Mouse (Mus musculus): ENCODE results near the gene Fam136a. TPM values are rescaled to one million over a fixed set of nuclear protein-coding genes. Genes with fewer than 3 reads are reported as not detected.
"Not testable (repeated sequence)": the region's sequence is repeated elsewhere in the genome, so short reads cannot be mapped to it uniquely, and the experiment has no call there.

Gene Fam136a
- polyA plus RNA-seq, 1 experiment from 2014 or later, result 99.4 TPM

GRCm38 (mm10) chr6:86329943-86330342 is 35.5 kb upstream of the Fam136a start:
- no peak for ATAC-seq (replicated peaks; ENCODE audit: extremely low read depth, insufficient read depth, low FRiP score)
- 92% methylated on average over 6 of the region's 6 CpGs for WGBS

GRCm38 (mm10) chr6:86335121-86335849 is 30.2 kb upstream of the Fam136a start:
- no peak overlapping the region for H3K9ac ChIP-seq (ENCODE audit: low read length)
- no peaks in the 10 kb centered on the region for H3K9me3 ChIP-seq (replicated peaks; ENCODE audit: control insufficient read depth, low read length)
- no peaks in the 10 kb centered on the region for H3K4me1 ChIP-seq (ENCODE audit: control insufficient read depth, insufficient read depth, low read length)
- H3K36me3 ChIP-seq (ENCODE audit: control insufficient read depth, insufficient read depth), result no peaks in the 10 kb centered on the region
- no peaks in the 10 kb centered on the region for H3K27me3 ChIP-seq (ENCODE audit: control insufficient read depth, insufficient read depth, low read length)
- 64% methylated on average over 11 of the region's 11 CpGs for WGBS
- no peak for ATAC-seq (replicated peaks; ENCODE audit: extremely low read depth, insufficient read depth, low FRiP score)
- H3K27ac ChIP-seq (ENCODE audit: low read length), result no peak overlapping the region
- H3K4me2 ChIP-seq (ENCODE audit: low read depth, low read length), result no peak overlapping the region
- H3K4me3 ChIP-seq (ENCODE audit: low read length), result no peak overlapping the region

More at GRCm38 (mm10) chr6:86329943-86330342, 35.5 kb upstream of the Fam136a start:
- no peaks in the 10 kb centered on the region for H3K27me3 ChIP-seq (ENCODE audit: control insufficient read depth, insufficient read depth, low read length)
- H3K4me1 ChIP-seq (ENCODE audit: control insufficient read depth, insufficient read depth, low read length), result no peaks in the 10 kb centered on the region
- no peak overlapping the region for H3K4me3 ChIP-seq (ENCODE audit: low read length)
- no peak overlapping the region for H3K4me2 ChIP-seq (ENCODE audit: low read depth, low read length)
- no peak overlapping the region for H3K9ac ChIP-seq (ENCODE audit: low read length)
- 0 out of 2 replicates have a peak, but pooled peaks cover 3% of the 10 kb centered on the region for H3K9me3 ChIP-seq (replicated peaks; ENCODE audit: control insufficient read depth, low read length)
- H3K27ac ChIP-seq (ENCODE audit: low read length), result no peak overlapping the region
- H3K36me3 ChIP-seq (ENCODE audit: control insufficient read depth, insufficient read depth), result no peaks in the 10 kb centered on the region

GRCm38 (mm10) chr6:86335860-86336259 is 29.6 kb upstream of the Fam136a start:
- no peaks in the 10 kb centered on the region for H3K36me3 ChIP-seq (ENCODE audit: control insufficient read depth, insufficient read depth)
- no peaks in the 10 kb centered on the region for H3K4me1 ChIP-seq (ENCODE audit: control insufficient read depth, insufficient read depth, low read length)
- WGBS, result 78% methylated on average over 5 of the region's 5 CpGs
- H3K4me3 ChIP-seq (ENCODE audit: low read length), result no peak overlapping the region
- no peak overlapping the region for H3K9ac ChIP-seq (ENCODE audit: low read length)
- no peak overlapping the region for H3K4me2 ChIP-seq (ENCODE audit: low read depth, low read length)
- no peak for ATAC-seq (replicated peaks; ENCODE audit: extremely low read depth, insufficient read depth, low FRiP score)
- no peaks in the 10 kb centered on the region for H3K27me3 ChIP-seq (ENCODE audit: control insufficient read depth, insufficient read depth, low read length)
- H3K27ac ChIP-seq (ENCODE audit: low read length), result no peak overlapping the region
- no peaks in the 10 kb centered on the region for H3K9me3 ChIP-seq (replicated peaks; ENCODE audit: control insufficient read depth, low read length)

DNA sequence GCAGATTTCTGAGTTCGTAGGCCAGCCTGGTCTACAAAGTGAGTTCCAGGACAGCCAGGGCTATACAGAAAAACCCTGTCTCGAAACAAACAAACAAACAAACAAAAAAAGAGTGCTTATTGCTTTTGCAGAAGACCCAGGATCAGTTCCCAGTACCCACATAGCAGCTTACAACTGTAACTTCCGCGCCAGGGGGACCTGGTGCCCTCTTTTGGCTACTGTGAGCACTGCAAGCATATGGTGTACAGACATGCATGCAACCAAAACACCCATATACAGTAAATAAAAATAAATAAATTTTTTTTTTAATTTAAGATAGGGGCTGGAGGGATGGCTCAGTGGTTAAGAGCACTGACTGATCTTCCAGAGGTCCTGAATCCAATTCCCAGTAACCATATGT is 29.1 kb upstream of the Fam136a start:
- not testable (repeated sequence) for H3K4me2 ChIP-seq (ENCODE audit: low read depth, low read length); H3K9me3 ChIP-seq (replicated peaks; ENCODE audit: control insufficient read depth, low read length); H3K4me1 ChIP-seq (ENCODE audit: control insufficient read depth, insufficient read depth, low read length); ATAC-seq (replicated peaks; ENCODE audit: extremely low read depth, insufficient read depth, low FRiP score); H3K27me3 ChIP-seq (ENCODE audit: control insufficient read depth, insufficient read depth, low read length); H3K9ac ChIP-seq (ENCODE audit: low read length); H3K4me3 ChIP-seq (ENCODE audit: low read length); H3K27ac ChIP-seq (ENCODE audit: low read length); H3K36me3 ChIP-seq (ENCODE audit: control insufficient read depth, insufficient read depth)
- 82% methylated on average over 4 of the region's 4 CpGs for WGBS

GRCm38 (mm10) chr6:86343656-86344055 is 21.8 kb upstream of the Fam136a start:
- Histone ChIP-seq H3K36me3 (ENCODE audit: control insufficient read depth, insufficient read depth) (no peaks in the 10 kb centered on the region), H3K9ac (ENCODE audit: low read length) (no peak overlapping the region), H3K4me3 (ENCODE audit: low read length) (no peak overlapping the region), H3K27ac (ENCODE audit: low read length) (no peak overlapping the region), H3K4me1 (ENCODE audit: control insufficient read depth, insufficient read depth, low read length) (0 out of 2 replicates have a peak, but pooled peaks cover 7% of the 10 kb centered on the region), H3K9me3 (replicated peaks; ENCODE audit: control insufficient read depth, low read length) (no peaks in the 10 kb centered on the region), H3K4me2 (ENCODE audit: low read depth, low read length) (peak overlapping the region; percentile 34), H3K27me3 (ENCODE audit: control insufficient read depth, insufficient read depth, low read length) (no peaks in the 10 kb centered on the region)
- 13% methylated on average over 7 of the region's 7 CpGs for WGBS
- ATAC-seq (replicated peaks; ENCODE audit: extremely low read depth, insufficient read depth, low FRiP score), result no peak

- Histone ChIP-seq H3K27me3 (ENCODE audit: control insufficient read depth, insufficient read depth, low read length) (no peaks in the 10 kb centered on the region), H3K4me1 (ENCODE audit: control insufficient read depth, insufficient read depth, low read length) (0 out of 2 replicates have a peak, but pooled peaks cover 7% of the 10 kb centered on the region), H3K9me3 (replicated peaks; ENCODE audit: control insufficient read depth, low read length) (no peaks in the 10 kb centered on the region), H3K27ac (ENCODE audit: low read length) (no peak overlapping the region), H3K4me3 (ENCODE audit: low read length) (no peak overlapping the region), H3K4me2 (ENCODE audit: low read depth, low read length) (no peak overlapping the region), H3K36me3 (ENCODE audit: control insufficient read depth, insufficient read depth) (no peaks in the 10 kb centered on the region), H3K9ac (ENCODE audit: low read length) (no peak overlapping the region)
- 24% methylated on average over 2 of the region's 2 CpGs for WGBS
- no peak for ATAC-seq (replicated peaks; ENCODE audit: extremely low read depth, insufficient read depth, low FRiP score)
These were observed 19.4 kb upstream of the Fam136a start for GRCm38 (mm10) chr6:86346063-86346462.

- ATAC-seq (replicated peaks; ENCODE audit: extremely low read depth, insufficient read depth, low FRiP score), result no peak
These were observed 16.2 kb upstream of the Fam136a start for GRCm38 (mm10) chr6:86349257-86349656.

GRCm38 (mm10) chr6:86354948-86355347 is 10.5 kb upstream of the Fam136a start:
- no peaks in the 10 kb centered on the region for H3K9me3 ChIP-seq (replicated peaks; ENCODE audit: control insufficient read depth, low read length)
- 70% methylated on average over 3 of the region's 3 CpGs for WGBS
- H3K27ac ChIP-seq (ENCODE audit: low read length), result no peak overlapping the region
- H3K4me1 ChIP-seq (ENCODE audit: control insufficient read depth, insufficient read depth, low read length), result no peaks in the 10 kb centered on the region
- no peaks in the 10 kb centered on the region for H3K27me3 ChIP-seq (ENCODE audit: control insufficient read depth, insufficient read depth, low read length)
- H3K36me3 ChIP-seq (ENCODE audit: control insufficient read depth, insufficient read depth), result no peaks in the 10 kb centered on the region
- no peak overlapping the region for H3K4me2 ChIP-seq (ENCODE audit: low read depth, low read length)
- no peak for ATAC-seq (replicated peaks; ENCODE audit: extremely low read depth, insufficient read depth, low FRiP score)
- H3K4me3 ChIP-seq (ENCODE audit: low read length), result no peak overlapping the region
- H3K9ac ChIP-seq (ENCODE audit: low read length), result no peak overlapping the region

More at GRCm38 (mm10) chr6:86349257-86349656, 16.2 kb upstream of the Fam136a start:
- Histone ChIP-seq H3K36me3 (ENCODE audit: control insufficient read depth, insufficient read depth) (no peaks in the 10 kb centered on the region), H3K27ac (ENCODE audit: low read length) (no peak overlapping the region), H3K4me1 (ENCODE audit: control insufficient read depth, insufficient read depth, low read length) (0 out of 2 replicates have a peak, but pooled peaks cover 5% of the 10 kb centered on the region), H3K9ac (ENCODE audit: low read length) (no peak overlapping the region), H3K4me2 (ENCODE audit: low read depth, low read length) (no peak overlapping the region), H3K27me3 (ENCODE audit: control insufficient read depth, insufficient read depth, low read length) (no peaks in the 10 kb centered on the region), H3K9me3 (replicated peaks; ENCODE audit: control insufficient read depth, low read length) (no peaks in the 10 kb centered on the region), H3K4me3 (ENCODE audit: low read length) (no peak overlapping the region)
- 49% methylated on average over 7 of the region's 7 CpGs for WGBS

DNA sequence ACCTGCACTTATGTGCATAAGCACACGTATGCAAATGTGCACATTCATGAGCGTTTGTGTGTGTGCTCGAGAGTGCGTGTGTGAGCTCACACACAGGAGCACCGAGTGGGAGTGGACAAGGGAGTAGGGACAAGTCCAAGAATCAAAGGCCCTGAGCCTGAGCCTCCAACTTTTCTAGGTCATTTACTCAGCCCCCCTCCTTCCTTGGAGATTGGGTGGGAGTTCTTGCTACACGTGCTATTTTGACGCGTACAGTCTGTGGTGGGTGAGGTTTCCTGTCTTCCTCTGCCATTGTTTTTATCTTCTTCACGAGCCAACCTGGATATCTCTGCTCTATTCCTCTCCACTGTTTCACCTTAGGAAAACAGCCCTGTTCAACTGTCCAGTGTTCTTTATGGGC is 8.5 kb upstream of the Fam136a start:
- Histone ChIP-seq H3K9me3 (replicated peaks; ENCODE audit: control insufficient read depth, low read length) (no peaks in the 10 kb centered on the region), H3K36me3 (ENCODE audit: control insufficient read depth, insufficient read depth) (no peaks in the 10 kb centered on the region), H3K4me2 (ENCODE audit: low read depth, low read length) (no peak overlapping the region), H3K27ac (ENCODE audit: low read length) (no peak overlapping the region), H3K27me3 (ENCODE audit: control insufficient read depth, insufficient read depth, low read length) (no peaks in the 10 kb centered on the region), H3K4me3 (ENCODE audit: low read length) (no peak overlapping the region), H3K4me1 (ENCODE audit: control insufficient read depth, insufficient read depth, low read length) (no peaks in the 10 kb centered on the region), H3K9ac (ENCODE audit: low read length) (no peak overlapping the region)
- no peak; the same call in 1 of the 2 replicates for ATAC-seq (replicated peaks; ENCODE audit: extremely low read depth, insufficient read depth, low FRiP score)
- WGBS, result 66% methylated on average over 9 of the region's 9 CpGs
